Mouse (Mus musculus) MEL (cell line): ENCODE data around the gene Olfr643.

Source experiments
- CTCF ChIP-seq, 3 experiments: IDR thresholded peaks in 2 of 3; conservative IDR thresholded peaks in 1 of 3; 2 replicates each; pipeline ENCODE4 v1.5.1; 2011 to 2012; ENCODE audit warnings: low read length in 3 of 3, low read depth in 2 of 3, mild to moderate bottlenecking in 2 of 3, improper control_type of control experiment in 1 of 3, inconsistent platforms in 1 of 3, mixed read lengths in 1 of 3, moderate library complexity in 1 of 3; ENCODE audit not compliant: control insufficient read depth in 1 of 3, insufficient read depth in 1 of 3, poor library complexity in 1 of 3, severe bottlenecking in 1 of 3
- ELF1 ChIP-seq: IDR thresholded peaks from 2 replicates; pipeline ENCODE4 v1.6.1; 2014; ENCODE audit warnings: low read depth, mild to moderate bottlenecking, inconsistent platforms, low read length, improper control_type of control experiment, moderate library complexity
- EP300 ChIP-seq, 2 experiments: IDR thresholded peaks; 2 replicates each; pipeline ENCODE4 v1.6.1; 2011; ENCODE audit warnings: improper control_type of control experiment in 2 of 2, low read length in 2 of 2, low read depth in 1 of 2, mild to moderate bottlenecking in 1 of 2
- HCFC1 ChIP-seq: IDR thresholded peaks from 2 replicates; pipeline ENCODE4 v1.6.1; 2012; ENCODE audit warnings: low read depth, mild to moderate bottlenecking, inconsistent platforms, low read length, improper control_type of control experiment, moderate library complexity
- MAFK ChIP-seq: IDR thresholded peaks from 2 replicates; pipeline ENCODE4 v1.6.1; 2011; ENCODE audit warnings: low read depth, mild to moderate bottlenecking, low read length, improper control_type of control experiment, borderline replicate concordance
- POLR2A ChIP-seq, 2 experiments: IDR thresholded peaks; 2 replicates each; pipeline ENCODE4 v1.6.1; 2011 to 2012; ENCODE audit warnings: low read length in 2 of 2, mild to moderate bottlenecking in 2 of 2, control low read depth in 1 of 2, improper control_type of control experiment in 1 of 2, low read depth in 1 of 2, moderate library complexity in 1 of 2; ENCODE audit not compliant: control insufficient read depth in 1 of 2, insufficient read depth in 1 of 2, poor library complexity in 1 of 2
- POLR2AphosphoS2 ChIP-seq: IDR thresholded peaks from 2 replicates; pipeline ENCODE4 v1.6.1; 2011; ENCODE audit warnings: low read length, improper control_type of control experiment
- USF2 ChIP-seq, 2 experiments: IDR thresholded peaks; 2 replicates each; pipeline ENCODE4 v1.6.1; 2011 to 2012; ENCODE audit warnings: improper control_type of control experiment in 2 of 2, low read length in 2 of 2, borderline replicate concordance in 1 of 2, inconsistent platforms in 1 of 2, low read depth in 1 of 2, mild to moderate bottlenecking in 1 of 2; ENCODE audit not compliant: insufficient read depth in 1 of 2

DNA sequence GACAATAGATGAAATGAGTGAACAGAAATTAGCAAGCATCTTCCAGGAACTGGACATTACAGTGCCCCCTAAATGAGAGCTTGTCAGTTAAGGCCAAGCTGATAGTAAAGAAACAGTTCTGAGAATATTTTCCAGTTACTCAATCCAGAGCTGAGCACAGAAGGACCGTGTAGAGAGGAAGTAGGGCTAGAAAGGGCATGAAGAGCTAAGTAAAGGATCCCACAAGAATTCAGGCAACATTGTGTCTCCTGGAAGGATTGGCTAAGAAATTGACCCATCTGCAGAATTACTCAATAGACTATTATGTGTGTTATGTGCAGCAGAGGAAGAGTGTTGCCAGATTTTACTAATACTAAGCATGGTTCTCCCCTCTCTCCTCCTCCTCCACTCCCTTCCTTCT lies 165.4 kb downstream of the Olfr643 start:
- TF ChIP-seq POLR2A (IDR thresholded peaks at IDR 0.05; ENCODE audit: control insufficient read depth in 1 of 2, insufficient read depth in 1 of 2, low read depth in 1 of 2, low read length in 2 of 2, poor library complexity in 1 of 2) (no peak), MAFK (no peak), CTCF (IDR thresholded peaks at IDR 0.05 in 2 of 3, conservative IDR thresholded peaks at IDR 0.05 in 1 of 3; ENCODE audit: control insufficient read depth in 1 of 3, insufficient read depth in 1 of 3, low read depth in 2 of 3, low read length in 3 of 3, poor library complexity in 1 of 3, severe bottlenecking in 1 of 3) (no peak), HCFC1 (no peak), POLR2AphosphoS2 (no peak), EP300 (IDR thresholded peaks at IDR 0.05; ENCODE audit: low read depth in 1 of 2, low read length in 2 of 2) (no peak), USF2 (IDR thresholded peaks at IDR 0.05; ENCODE audit: borderline replicate concordance in 1 of 2, insufficient read depth in 1 of 2, low read depth in 1 of 2, low read length in 2 of 2) (no peak), ELF1 (no peak)
